Mouse (Mus musculus): Measurements from ENCODE around the gene Hps6. TPM values are rescaled to one million over a fixed set of nuclear protein-coding genes. Genes with fewer than 3 reads are reported as not detected.

The Hps6 gene
- polyA plus RNA-seq (2021; fragmentation: Nextera tagmentation) = 5.5 and 7.0 TPM in 2 replicates
- long read RNA-seq, experiment 1, transcript Hps6-201 (1 exons, 2,666 nt) = major isoform, 53 of 53 reads
- long read RNA-seq, experiment 1, partial matches to known transcripts = 0 of 53 reads
- long read RNA-seq, experiment 1, other reads (novel, unspliced or antisense) = 0 of 53 reads
- long read RNA-seq, experiment 2, transcript Hps6-201 (1 exons, 2,666 nt) = major isoform, 8 of 8 reads
- long read RNA-seq, experiment 2, partial matches to known transcripts = 0 of 8 reads
- long read RNA-seq, experiment 2, other reads (novel, unspliced or antisense) = 0 of 8 reads

GRCm38 (mm10) chr19:46003371-46004226, at the start of gene Hps6:
TSS of gene Hps6 (plus strand) at chr19:46003508.

GRCm38 (mm10) chr19:45997785-45998693, 5.3 kb upstream of the Hps6 start, which contains the start of gene Armh3:
TSS of gene Armh3 (minus strand) at chr19:45998488.

GRCm38 (mm10) chr19:46044271-46044992, 41.1 kb downstream of the Hps6 start, which contains the start of gene Pprc1:
TSS of gene Pprc1 (plus strand) at chr19:46044886.

GRCm38 (mm10) chr19:46044993-46045695, 41.8 kb downstream of the Hps6 start, which contains the start of gene Ldb1:
TSS of gene Ldb1 (minus strand) at chr19:46045214.

Other genes with a start within 250 kb of the Hps6 start
- gene Mgea5, start 219.7 kb upstream of the Hps6 start, polyA plus RNA-seq (2021; fragmentation: Nextera tagmentation) = 22.4 and 34.7 TPM in 2 replicates
- 25.3 and 82.7 TPM in 2 replicates for gene Kcnip2, start 187.4 kb upstream of the Hps6 start, polyA plus RNA-seq (2021; fragmentation: Nextera tagmentation)
- 8.4 and 13.1 TPM in 2 replicates for gene Armh3, start 5.0 kb upstream of the Hps6 start, polyA plus RNA-seq (2021; fragmentation: Nextera tagmentation)
- 3.2 and 4.5 TPM in 2 replicates for gene Pprc1, start 41.4 kb downstream of the Hps6 start, polyA plus RNA-seq (2021; fragmentation: Nextera tagmentation)
- gene Ldb1, start 41.7 kb downstream of the Hps6 start, polyA plus RNA-seq (2021; fragmentation: Nextera tagmentation) = 6.3 and 10.7 TPM in 2 replicates
- gene Nolc1, start 72.4 kb downstream of the Hps6 start, polyA plus RNA-seq (2021; fragmentation: Nextera tagmentation) = 37.8 and 48.7 TPM in 2 replicates
- gene Elovl3, start 128.4 kb downstream of the Hps6 start, polyA plus RNA-seq (2021; fragmentation: Nextera tagmentation) = not detected in 2 replicates
- 0.08 and 0.34 TPM in 2 replicates for gene Pitx3, start 144.8 kb downstream of the Hps6 start, polyA plus RNA-seq (2021; fragmentation: Nextera tagmentation)
- 25.6 and 31.8 TPM in 2 replicates for gene Gbf1, start 149.0 kb downstream of the Hps6 start, polyA plus RNA-seq (2021; fragmentation: Nextera tagmentation)

All from left cerebral cortex, adult 6 months (tissue).